Mouse (Mus musculus) heart, adult 2 months (tissue): ENCODE measurements around the gene Tom1.

Experiments used
- CTCF ChIP-seq: fragments of 200-600 bp; IDR thresholded peaks from 2 replicates; pipeline ENCODE4 v1.8.1; 2022; ENCODE audit warnings: antibody characterized with exemption, mild to moderate bottlenecking, moderate library complexity
- EP300 ChIP-seq: fragments of 200-500 bp; IDR thresholded peaks from 2 replicates; pipeline ENCODE4 v1.6.1; 2011; ENCODE audit warnings: low read depth, low read length, control low read depth; ENCODE audit not compliant: insufficient read depth
- POLR2A ChIP-seq: fragments of 200-500 bp; IDR thresholded peaks from 2 replicates; pipeline ENCODE4 v1.6.1; 2011; ENCODE audit warnings: mild to moderate bottlenecking, low read depth, low read length, control low read depth; ENCODE audit not compliant: insufficient read depth

GRCm38 (mm10) chr8:75074876-75075275 lies 41.4 kb downstream of the Tom1 start:
- TF ChIP-seq CTCF (no peak), POLR2A (no peak), EP300 (no peak)
